Mouse (Mus musculus): ENCODE results near the gene Acss1.

Acss1 gene

GRCm38 (mm10) chr2:150667820-150668766 lies at the start of gene Acss1:
TSS of gene Acss1 (minus strand) at chr2:150668500.
- peak; percentile 65 for DNase-seq (ENCODE audit: low spot score)

GRCm38 (mm10) chr2:150712167-150712674 lies 43.9 kb upstream of the Acss1 start:
- no peak for DNase-seq (ENCODE audit: low spot score)

- DNase-seq (ENCODE audit: low spot score) = no peak
Measured at GRCm38 (mm10) chr2:150691481-150692170, 23.3 kb upstream of the Acss1 start.

GRCm38 (mm10) chr2:150690216-150690615 lies 21.9 kb upstream of the Acss1 start:
- DNase-seq (ENCODE audit: low spot score) = no peak

GRCm38 (mm10) chr2:150689223-150689800 lies 21.0 kb upstream of the Acss1 start, which contains the start of gene Vsx1:
TSS of gene Vsx1 (minus strand) at chr2:150689360.
- no peak for DNase-seq (ENCODE audit: low spot score)

GRCm38 (mm10) chr2:150688541-150689186 lies 20.4 kb upstream of the Acss1 start:
- peak; percentile 55 for DNase-seq (ENCODE audit: low spot score)

GRCm38 (mm10) chr2:150687871-150688540 lies 19.7 kb upstream of the Acss1 start:
- peak; percentile 26 for DNase-seq (ENCODE audit: low spot score)

GRCm38 (mm10) chr2:150685389-150685788 lies 17.1 kb upstream of the Acss1 start:
- no peak for DNase-seq (ENCODE audit: low spot score)

- DNase-seq (ENCODE audit: low spot score) = no peak
Measured at GRCm38 (mm10) chr2:150684451-150684850, 16.2 kb upstream of the Acss1 start.

GRCm38 (mm10) chr2:150681581-150681980 lies 13.3 kb upstream of the Acss1 start:
- no peak for DNase-seq (ENCODE audit: low spot score)

GRCm38 (mm10) chr2:150678392-150678791 lies 10.1 kb upstream of the Acss1 start:
- DNase-seq (ENCODE audit: low spot score) = peak; percentile 90

GRCm38 (mm10) chr2:150675525-150675924 lies 7.2 kb upstream of the Acss1 start:
- DNase-seq (ENCODE audit: low spot score) = no peak

GRCm38 (mm10) chr2:150674900-150675299 lies 6.6 kb upstream of the Acss1 start:
- peak; percentile 92 for DNase-seq (ENCODE audit: low spot score)

- DNase-seq (ENCODE audit: low spot score) = no peak
Measured at GRCm38 (mm10) chr2:150673929-150674328, 5.6 kb upstream of the Acss1 start.

- no peak for DNase-seq (ENCODE audit: low spot score)
Measured at GRCm38 (mm10) chr2:150671609-150672290, 3.5 kb upstream of the Acss1 start.

- no peak for DNase-seq (ENCODE audit: low spot score)
Measured at GRCm38 (mm10) chr2:150670926-150671325, 2.6 kb upstream of the Acss1 start.

GRCm38 (mm10) chr2:150669454-150670045 lies 1.2 kb upstream of the Acss1 start:
- DNase-seq (ENCODE audit: low spot score) = no peak

- DNase-seq (ENCODE audit: low spot score) = no peak
Measured at GRCm38 (mm10) chr2:150668956-150669355, 656 bp upstream of the Acss1 start.

- peak; percentile 46 for DNase-seq (ENCODE audit: low spot score)
Measured at GRCm38 (mm10) chr2:150667065-150667819, 1.1 kb downstream of the Acss1 start.

GRCm38 (mm10) chr2:150666723-150667064 lies 1.6 kb downstream of the Acss1 start:
- DNase-seq (ENCODE audit: low spot score) = no peak
